Mouse (Mus musculus) kidney, embryonic 16.5 days (tissue): ENCODE results near the gene Idi2. TPM values are rescaled to one million over a fixed set of nuclear protein-coding genes. Genes with fewer than 3 reads are reported as not detected.
A peak's percentile ranks its signal among the peaks of the same experiment; 100 is the strongest.
"Not testable (repeated sequence)": the region's sequence is repeated elsewhere in the genome, so short reads cannot be mapped to it uniquely, and the experiment has no call there.

Experiments
- ATAC-seq: fragments of 200-750 bp; cut with Nextera tagmentation; 2 replicates; pipeline ENCODE4 v1.8.0; 2017; ENCODE audit warnings: moderate TSS enrichment; ENCODE audit not compliant: low FRiP score, low TSS enrichment
- H3K27ac ChIP-seq: fragments of 300-500 bp; sonication (generic); 2 replicates; pipeline ENCODE4 v1.5.1; 2014; ENCODE audit warnings: low read length
- H3K27me3 ChIP-seq: fragments of 300-500 bp; sonication (generic); 2 replicates; pipeline ENCODE4 v1.6.1; 2014; ENCODE audit warnings: low read length, control low read depth, mixed read lengths; ENCODE audit not compliant: insufficient read depth
- H3K36me3 ChIP-seq: fragments of 300-500 bp; sonication (generic); 2 replicates; pipeline ENCODE4 v1.6.1; 2014; ENCODE audit warnings: low read length, control low read depth, mixed read lengths; ENCODE audit not compliant: insufficient read depth
- H3K4me1 ChIP-seq: fragments of 300-500 bp; sonication (generic); 2 replicates; pipeline ENCODE4 v1.6.1; 2014; ENCODE audit warnings: low read length, control low read depth, mixed read lengths; ENCODE audit not compliant: insufficient read depth
- H3K4me2 ChIP-seq: fragments of 300-500 bp; sonication (generic); replicated peaks from 2 replicates; pipeline ENCODE4 v1.6.1; 2014; ENCODE audit warnings: low read depth, low read length
- H3K4me3 ChIP-seq: fragments of 300-500 bp; sonication (generic); 2 replicates; pipeline ENCODE4 v1.5.1; 2014; ENCODE audit warnings: mild to moderate bottlenecking, low read length
- H3K9ac ChIP-seq: fragments of 300-500 bp; sonication (generic); replicated peaks from 2 replicates; pipeline ENCODE4 v1.6.1; 2014; ENCODE audit warnings: low read length
- H3K9me3 ChIP-seq: fragments of 300-500 bp; sonication (generic); 2 replicates; pipeline ENCODE4 v1.6.1; 2016; ENCODE audit warnings: low read length, control low read depth
- WGBS: fragments of 180-500 bp; shearing (Covaris S2); extraction: QIAGEN DNeasy Blood & Tissue Kit; methylation state at CpG from one replicate; pipeline ENCODE4 v1.1.7; 2014; 5-methylcytosine and 5-hydroxymethylcytosine counted together
- microRNA-seq: library from miRNA; unstranded; fragments of <30 nt; microRNA quantifications from one replicate; pipeline ENCODE4, GENCODE M21; 2016
- polyA plus RNA-seq: library from polyadenylated mRNA; unstranded; fragments of >200 nt; fragmentation: Nextera tagmentation; extraction: Ambion mirVana; gene quantifications from 2 replicates; pipeline ENCODE4 v1.2.1, GENCODE M21; 2015

The Idi2 gene
- polyA plus RNA-seq, 1 experiment from 2014 or later, result not detected

DNA sequence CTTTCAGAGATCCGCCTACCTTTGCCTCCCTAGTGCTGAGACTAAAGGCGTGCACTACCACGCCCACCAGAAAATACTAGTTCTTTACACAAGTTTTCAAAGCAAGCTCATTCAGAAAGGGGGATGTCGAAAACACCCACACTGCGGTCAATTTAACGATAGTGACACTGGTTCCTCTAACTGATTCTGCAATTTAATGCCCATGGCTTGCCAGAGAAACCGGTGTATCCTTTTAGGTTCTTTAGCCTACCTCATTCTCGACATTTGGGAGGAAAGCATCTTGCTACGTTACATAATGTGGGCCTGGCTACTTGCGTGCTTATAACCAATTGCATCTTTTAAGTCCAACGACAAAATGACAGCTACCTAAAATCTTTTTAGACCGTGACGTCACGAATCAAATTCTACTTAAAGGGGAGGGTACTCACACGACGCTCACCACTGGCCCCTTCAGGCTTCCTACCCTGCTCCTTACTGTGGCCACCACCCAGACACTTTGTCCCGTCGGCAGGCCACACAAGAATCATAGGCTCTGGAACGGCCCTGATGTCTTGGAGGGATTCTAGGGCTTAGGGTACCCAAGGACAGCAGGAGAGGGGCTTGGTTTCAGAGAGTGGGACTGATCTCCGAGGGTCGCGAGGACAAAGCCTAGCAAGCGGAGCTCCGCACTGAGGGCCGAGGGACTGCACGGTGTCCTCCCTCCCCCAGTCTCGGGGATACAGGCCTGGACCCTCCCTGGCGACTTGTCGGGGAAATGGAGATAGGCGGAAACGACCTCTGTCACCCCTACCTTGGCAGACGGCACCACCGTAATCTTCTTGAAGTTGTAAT, 42.7 kb downstream of the Idi2 start:
- peaks cover 8% of the 10 kb centered on the region for H3K4me1 ChIP-seq
- peak overlapping the region; percentile 74 for H3K4me2 ChIP-seq
- H3K27me3 ChIP-seq, result no peaks in the 10 kb centered on the region
- H3K9me3 ChIP-seq, result no peaks in the 10 kb centered on the region
- peaks cover 9% of the 10 kb centered on the region for H3K36me3 ChIP-seq
- peak overlapping the region; percentile 89 for H3K4me3 ChIP-seq
- ATAC-seq, result peak; percentile 58
- 2% methylated on average over 33 of the region's 33 CpGs for WGBS
- peak overlapping the region; percentile 34 for H3K27ac ChIP-seq
- peak overlapping the region; percentile 84 for H3K9ac ChIP-seq

DNA sequence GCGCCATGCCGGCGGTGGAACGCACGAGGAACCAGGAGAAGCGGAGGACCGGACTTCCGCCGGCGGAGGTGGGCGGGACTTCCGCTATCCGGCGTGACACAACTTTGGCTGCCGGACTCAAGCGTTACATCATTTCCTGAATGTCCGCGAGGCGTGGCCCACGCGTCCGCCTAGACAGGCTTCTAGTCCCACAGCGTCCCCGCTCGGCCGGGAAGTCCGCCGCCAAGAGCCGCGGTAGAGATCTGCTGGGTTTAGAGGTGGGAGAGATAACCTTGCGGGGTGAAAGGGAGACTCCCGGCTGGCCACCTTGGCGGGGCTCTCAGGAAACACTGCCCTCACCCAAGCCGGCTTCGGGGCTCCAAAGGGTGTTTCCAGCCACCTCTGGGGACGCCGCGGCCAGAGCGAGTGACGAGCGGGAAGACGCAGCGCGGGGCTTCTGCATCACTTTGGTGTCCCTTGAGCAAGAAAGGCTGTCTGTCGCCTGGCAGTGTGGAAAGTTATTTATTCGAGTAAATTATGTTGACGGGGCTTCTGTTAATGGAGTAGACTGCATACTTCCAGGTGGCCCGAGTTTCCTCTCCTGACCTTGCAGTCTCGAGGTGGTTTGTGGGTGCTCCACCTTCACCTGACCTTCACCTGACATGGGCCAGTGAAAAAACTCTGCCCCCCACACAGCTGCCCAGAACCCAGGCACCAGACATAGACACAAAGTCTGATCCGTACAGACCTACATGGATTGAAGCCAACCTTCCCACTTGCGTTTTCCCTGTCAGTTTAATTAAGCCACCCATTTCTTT, 43.5 kb downstream of the Idi2 start, which contains the start of gene Gtpbp4:
Gtpbp4 (minus strand) TSS at position 94 of the 797 bp plus-strand sequence.
- Histone ChIP-seq H3K9ac (peak within 1 kb of the TSS; percentile 88), H3K4me1 (peaks cover 8% of the 10 kb centered on the region)

DNA sequence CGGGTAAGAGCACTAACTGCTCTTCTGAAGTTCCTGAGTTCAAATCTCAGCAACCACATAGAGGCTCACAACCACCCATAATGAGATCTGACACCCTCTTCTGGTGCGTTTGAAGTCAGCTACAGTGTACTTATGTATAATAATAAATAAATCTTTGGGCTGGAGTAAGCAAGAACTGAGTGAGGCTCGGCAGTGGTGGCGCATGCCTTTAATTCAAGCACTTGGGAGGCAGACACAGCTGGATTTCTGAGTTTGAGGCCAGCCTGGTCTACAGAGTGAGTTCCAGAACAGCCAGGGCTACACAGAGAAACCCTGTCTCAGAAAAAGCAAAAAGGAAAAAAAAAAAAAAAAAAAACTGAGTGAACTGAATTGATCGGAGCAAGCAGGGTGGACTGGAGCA, 44.6 kb downstream of the Idi2 start:
- H3K4me2 ChIP-seq, H3K9ac ChIP-seq, H3K27me3 ChIP-seq, H3K9me3 ChIP-seq, H3K4me1 ChIP-seq, H3K36me3 ChIP-seq, ATAC-seq, H3K4me3 ChIP-seq, H3K27ac ChIP-seq: not testable (repeated sequence)
- 81% methylated on average over 5 of the region's 5 CpGs for WGBS

More for the DNA sequence above, 43.5 kb downstream of the Idi2 start, which contains the start of gene Gtpbp4:
- under 1% methylated on average over 51 of the region's 51 CpGs for WGBS
- H3K9me3 ChIP-seq, result no peaks in the 10 kb centered on the region
- H3K4me2 ChIP-seq, result peak within 1 kb of the TSS; percentile 74
- H3K27me3 ChIP-seq, result no peaks in the 10 kb centered on the region
- H3K4me3 ChIP-seq, result peak within 1 kb of the TSS; percentile 89
- peak; percentile 99 for ATAC-seq
- H3K27ac ChIP-seq, result peak within 1 kb of the TSS; percentile 84
- peaks cover 2% of the 10 kb centered on the region for H3K36me3 ChIP-seq

DNA sequence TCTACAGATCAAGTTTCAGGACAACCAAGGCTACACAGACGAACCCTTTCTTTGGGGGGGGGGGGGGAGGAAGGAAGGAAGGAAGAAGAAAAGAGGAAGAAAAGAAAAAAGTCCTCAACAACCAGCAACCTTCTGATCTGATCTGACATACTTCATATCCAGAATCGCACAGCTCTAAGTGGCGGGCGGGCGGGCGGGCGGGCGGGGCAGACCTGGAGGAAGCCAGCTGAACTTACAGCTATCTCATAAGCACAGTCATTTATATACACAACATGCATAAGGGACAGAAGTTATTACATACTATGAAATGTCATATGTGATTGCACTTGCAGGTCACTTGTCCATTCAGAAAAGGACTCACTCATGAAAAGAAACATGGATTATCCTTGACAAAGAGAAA, 46.8 kb downstream of the Idi2 start:
- Histone ChIP-seq H3K4me2 (no peak overlapping the region), H3K27ac (no peak overlapping the region), H3K9ac (no peak overlapping the region), H3K4me1 (peaks cover 7% of the 10 kb centered on the region), H3K36me3 (no peaks in the 10 kb centered on the region), H3K9me3 (no peaks in the 10 kb centered on the region), H3K4me3 (no peak overlapping the region), H3K27me3 (no peaks in the 10 kb centered on the region)
- no peak for ATAC-seq
- WGBS, result 79% methylated on average over 8 of the region's 8 CpGs

DNA sequence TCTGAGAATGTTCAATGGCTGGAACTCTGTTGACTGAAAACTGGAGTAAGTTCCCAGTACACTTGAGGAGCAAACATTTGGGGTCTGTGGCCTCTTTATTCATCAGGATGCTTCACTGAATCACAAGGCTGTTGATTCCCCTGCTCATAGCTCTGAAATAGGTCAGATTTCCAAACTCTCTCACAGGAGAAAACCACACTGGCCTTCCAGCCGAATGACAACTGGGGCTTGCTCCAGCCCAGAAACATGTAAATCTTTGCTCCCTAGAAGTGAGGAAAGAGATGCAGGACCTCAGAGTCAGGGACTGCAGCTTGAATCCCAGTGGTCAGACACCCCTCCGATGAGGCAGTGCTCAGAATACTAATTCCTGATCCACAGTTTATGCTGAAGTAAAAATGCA, 50.6 kb downstream of the Idi2 start:
- Histone ChIP-seq H3K4me3 (no peak overlapping the region), H3K27ac (no peak overlapping the region), H3K9ac (no peak overlapping the region), H3K36me3 (no peaks in the 10 kb centered on the region), H3K9me3 (no peaks in the 10 kb centered on the region), H3K4me2 (no peak overlapping the region), H3K4me1 (no peaks in the 10 kb centered on the region), H3K27me3 (no peaks in the 10 kb centered on the region)
- no peak for ATAC-seq
- WGBS, result 80% methylated on average over 2 of the region's 2 CpGs

Small RNA genes lying within 50 kb of the gene (microRNA-seq; reads per million reads assigned to microRNA genes)
- not detected for gene Gm22750

Other genes starting within 250 kb of the Idi2 start
- gene Wdr37, start 81.0 kb upstream of the Idi2 start, polyA plus RNA-seq, result 21.0 and 21.6 TPM in 2 replicates
- gene Idi1, start 67.4 kb upstream of the Idi2 start, polyA plus RNA-seq, result 59.7 and 62.6 TPM in 2 replicates
- not detected in 2 replicates for gene Gm9745, start 4.6 kb upstream of the Idi2 start, polyA plus RNA-seq
- gene Gtpbp4, start 43.2 kb downstream of the Idi2 start, polyA plus RNA-seq, result 80.9 and 82.6 TPM in 2 replicates
- 32.3 and 36.3 TPM in 2 replicates for gene Larp4b, start 141.0 kb downstream of the Idi2 start, polyA plus RNA-seq